Mouse (Mus musculus) liver, postnatal 0 days (tissue): ENCODE results near the gene Olfr745.

ENCODE experiments used
- CTCF ChIP-seq: sonication (generic); IDR thresholded peaks from 2 replicates; pipeline ENCODE4 v1.5.1; 2016; ENCODE audit warnings: antibody characterized with exemption, low read depth
- EP300 ChIP-seq: IDR thresholded peaks from 2 replicates; pipeline ENCODE4 v1.6.1; 2016; ENCODE audit warnings: antibody characterized with exemption, low read depth, mild to moderate bottlenecking

DNA sequence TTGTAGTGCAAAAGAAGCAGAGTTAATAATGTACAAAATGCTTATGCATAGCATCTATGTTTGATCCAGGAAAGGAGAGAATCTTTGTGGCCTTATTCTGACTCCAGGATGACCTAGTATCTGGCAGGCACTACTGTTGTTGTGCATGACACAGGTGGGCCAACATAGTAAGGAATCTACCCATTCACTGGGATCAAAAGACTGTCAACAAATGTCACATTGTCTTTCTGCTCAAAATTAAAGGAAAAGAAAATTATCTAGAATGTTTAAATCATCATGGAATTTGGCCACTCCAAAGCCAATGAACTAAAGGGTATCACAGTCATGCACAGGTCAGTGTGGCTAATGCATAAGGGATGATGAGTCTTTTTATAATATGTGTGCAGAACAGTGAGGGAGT, 7.6 kb downstream of the Olfr745 start, which contains the start of gene Olfr746:
- TF ChIP-seq CTCF (no peak), EP300 (no peak)
